Mouse (Mus musculus) midbrain, embryonic 13.5 days (tissue): ENCODE measurements around the gene 1700030J22Rik. TPM values are rescaled to one million over a fixed set of nuclear protein-coding genes. Genes with fewer than 3 reads are reported as not detected.
A peak's percentile ranks its signal among the peaks of the same experiment; 100 is the strongest.

Experiments used
- ATAC-seq: fragments of 200-750 bp; cut with Nextera tagmentation; 2 replicates; pipeline ENCODE4 v1.8.0; 2017; ENCODE audit warnings: mild to moderate bottlenecking, moderate TSS enrichment, moderate library complexity
- H3K27ac ChIP-seq: fragments of 300-500 bp; sonication (generic); 2 replicates; pipeline ENCODE4 v1.5.1; 2015; ENCODE audit warnings: inconsistent platforms, mild to moderate bottlenecking, moderate library complexity
- H3K27me3 ChIP-seq: fragments of 300-500 bp; sonication (generic); 2 replicates; pipeline ENCODE4 v1.6.1; 2015; ENCODE audit warnings: mild to moderate bottlenecking, inconsistent platforms
- H3K36me3 ChIP-seq: fragments of 300-500 bp; sonication (generic); 2 replicates; pipeline ENCODE4 v1.6.1; 2015; ENCODE audit warnings: mild to moderate bottlenecking, inconsistent platforms
- H3K4me1 ChIP-seq: fragments of 300-500 bp; sonication (generic); replicated peaks from 2 replicates; pipeline ENCODE4 v1.6.1; 2015; ENCODE audit warnings: inconsistent platforms
- H3K4me2 ChIP-seq: fragments of 300-500 bp; sonication (generic); replicated peaks from 2 replicates; pipeline ENCODE4 v1.6.1; 2015; ENCODE audit warnings: moderate library complexity, mild to moderate bottlenecking, inconsistent platforms
- H3K4me3 ChIP-seq: fragments of 300-500 bp; sonication (generic); replicated peaks from 2 replicates; pipeline ENCODE4 v1.5.1; 2015; ENCODE audit warnings: mild to moderate bottlenecking, inconsistent platforms
- H3K9ac ChIP-seq: fragments of 300-500 bp; sonication (generic); replicated peaks from 2 replicates; pipeline ENCODE4 v1.6.1; 2015; ENCODE audit warnings: mild to moderate bottlenecking, inconsistent platforms
- H3K9me3 ChIP-seq: fragments of 300-500 bp; sonication (generic); 2 replicates; pipeline ENCODE4 v1.6.1; 2016; ENCODE audit warnings: mild to moderate bottlenecking, inconsistent platforms
- WGBS: fragments of 180-500 bp; shearing (Covaris S2); methylation state at CpG from one replicate; pipeline ENCODE4 v1.1.7; 2015; 5-methylcytosine and 5-hydroxymethylcytosine counted together
- polyA plus RNA-seq: library from polyadenylated mRNA; unstranded; fragments of >200 nt; fragmentation: Nextera tagmentation; extraction: Ambion mirVana; gene quantifications from 2 replicates; pipeline ENCODE4 v1.2.1, GENCODE M21; 2015

1700030J22Rik gene
- 4.8 and 6.7 TPM in 2 replicates for polyA plus RNA-seq

DNA sequence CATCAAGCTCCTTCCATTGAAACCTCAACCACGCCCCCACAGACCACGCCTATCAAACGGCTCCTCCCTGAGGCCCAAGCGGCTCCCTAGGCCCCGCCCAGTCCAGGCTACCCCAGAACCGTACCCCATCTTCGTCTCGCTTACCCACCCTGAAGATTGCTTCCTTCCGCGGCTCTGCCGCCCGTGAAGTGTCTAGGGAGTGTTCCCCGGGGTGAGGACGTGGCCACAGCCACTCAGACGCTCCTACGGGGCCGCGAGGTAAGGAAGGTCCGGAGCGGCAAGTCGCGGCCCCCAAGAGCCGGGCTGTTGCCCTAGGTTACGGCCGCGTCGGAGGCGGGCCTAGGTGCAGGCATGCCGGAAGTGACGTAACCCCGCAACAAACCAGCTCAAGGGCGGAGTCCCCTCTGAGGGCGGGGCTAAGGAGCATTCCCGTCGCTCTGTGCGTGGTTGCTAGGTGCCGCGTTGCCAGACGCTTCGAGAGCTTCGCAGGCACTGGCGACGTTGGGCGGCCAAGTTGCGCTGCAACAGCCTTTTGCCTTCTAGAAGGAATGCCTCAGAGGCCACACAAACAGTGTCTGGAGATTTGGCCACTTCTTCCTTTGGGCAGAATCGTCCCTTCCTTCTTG, at the start of gene 1700030J22Rik:
Gene 1700030J22Rik (minus strand): TSS at position 329 of the 626 bp plus-strand sequence.
- H3K4me3 ChIP-seq: peak within 1 kb of the TSS; percentile 79
- peak within 1 kb of the TSS; percentile 69 for H3K9ac ChIP-seq
- no peaks in the 10 kb centered on the region for H3K9me3 ChIP-seq
- 0% methylated on average over 46 of the region's 46 CpGs for WGBS
- peak; percentile 98 for ATAC-seq
- H3K27ac ChIP-seq: peak within 1 kb of the TSS; percentile 64
- H3K36me3 ChIP-seq: peaks cover 13% of the 10 kb centered on the region
- H3K4me2 ChIP-seq: peak within 1 kb of the TSS; percentile 73
- H3K4me1 ChIP-seq: peaks cover 13% of the 10 kb centered on the region
- H3K27me3 ChIP-seq: no peaks in the 10 kb centered on the region

DNA sequence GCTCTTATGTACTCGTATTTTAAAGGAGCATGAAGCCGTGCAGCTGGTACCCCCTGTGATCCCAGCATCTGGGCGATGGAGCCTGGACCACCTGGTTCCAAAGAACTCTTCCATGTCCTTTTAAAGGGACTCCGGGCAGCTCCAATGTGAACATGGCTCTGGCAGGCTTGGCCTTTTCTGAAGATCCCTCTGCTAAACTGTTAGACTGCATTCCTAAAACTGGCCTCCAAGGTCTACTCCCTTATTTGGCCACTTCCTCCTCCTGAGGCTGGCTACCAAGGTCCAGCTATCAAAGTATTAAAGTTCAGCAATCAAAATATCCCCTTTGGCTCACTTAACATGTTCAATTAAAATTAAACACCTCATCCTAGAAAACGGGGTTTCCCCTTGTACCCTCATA, 48.8 kb upstream of the 1700030J22Rik start:
- H3K4me2 ChIP-seq: no peak overlapping the region
- no peak for ATAC-seq
- H3K27me3 ChIP-seq: no peaks in the 10 kb centered on the region
- no peak overlapping the region for H3K4me3 ChIP-seq
- H3K9me3 ChIP-seq: no peaks in the 10 kb centered on the region
- no peaks in the 10 kb centered on the region for H3K4me1 ChIP-seq
- no peak overlapping the region for H3K27ac ChIP-seq
- no peaks in the 10 kb centered on the region for H3K36me3 ChIP-seq
- 92% methylated on average over 5 of the region's 5 CpGs for WGBS
- H3K9ac ChIP-seq: no peak overlapping the region

DNA sequence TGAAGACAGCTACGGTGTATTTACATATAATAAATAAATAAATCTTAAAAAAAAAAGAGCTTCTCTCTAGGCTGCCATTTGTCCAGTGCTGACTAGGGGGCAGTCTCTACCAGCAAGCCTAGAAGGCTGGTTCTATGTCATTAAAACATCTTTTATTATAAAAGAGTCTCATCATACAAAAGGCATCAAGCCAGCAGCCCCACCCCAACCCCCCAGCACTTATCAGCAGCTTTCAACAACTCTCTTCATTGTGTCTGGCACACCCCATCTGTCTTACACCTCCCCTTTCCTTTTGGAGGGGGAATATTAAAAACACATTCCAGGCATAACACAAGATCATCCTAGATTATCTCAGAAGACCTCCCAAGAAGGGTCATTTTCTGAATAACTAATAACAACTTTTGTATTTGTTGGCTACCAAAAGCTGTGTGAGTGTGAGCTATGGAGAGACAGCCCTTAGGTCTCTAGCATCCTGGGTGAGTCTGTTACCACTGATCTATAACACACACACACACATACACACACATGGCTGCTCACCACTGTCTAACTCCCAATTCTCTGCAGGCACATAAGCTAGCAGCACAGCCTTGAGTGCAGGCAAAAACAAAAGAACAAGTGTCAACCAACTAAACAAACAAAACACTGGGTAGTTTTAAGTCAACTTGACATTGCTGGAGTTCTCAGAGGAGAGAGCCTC, 43.7 kb upstream of the 1700030J22Rik start:
- H3K36me3 ChIP-seq: no peaks in the 10 kb centered on the region
- no peaks in the 10 kb centered on the region for H3K27me3 ChIP-seq
- H3K9ac ChIP-seq: no peak overlapping the region
- no peaks in the 10 kb centered on the region; the same call in 1 of the 2 replicates for H3K4me1 ChIP-seq
- no peak for ATAC-seq
- no peaks in the 10 kb centered on the region for H3K9me3 ChIP-seq
- WGBS: 90% methylated on average over 1 of the region's 1 CpGs
- no peak overlapping the region for H3K27ac ChIP-seq
- H3K4me2 ChIP-seq: no peak overlapping the region
- H3K4me3 ChIP-seq: no peak overlapping the region

DNA sequence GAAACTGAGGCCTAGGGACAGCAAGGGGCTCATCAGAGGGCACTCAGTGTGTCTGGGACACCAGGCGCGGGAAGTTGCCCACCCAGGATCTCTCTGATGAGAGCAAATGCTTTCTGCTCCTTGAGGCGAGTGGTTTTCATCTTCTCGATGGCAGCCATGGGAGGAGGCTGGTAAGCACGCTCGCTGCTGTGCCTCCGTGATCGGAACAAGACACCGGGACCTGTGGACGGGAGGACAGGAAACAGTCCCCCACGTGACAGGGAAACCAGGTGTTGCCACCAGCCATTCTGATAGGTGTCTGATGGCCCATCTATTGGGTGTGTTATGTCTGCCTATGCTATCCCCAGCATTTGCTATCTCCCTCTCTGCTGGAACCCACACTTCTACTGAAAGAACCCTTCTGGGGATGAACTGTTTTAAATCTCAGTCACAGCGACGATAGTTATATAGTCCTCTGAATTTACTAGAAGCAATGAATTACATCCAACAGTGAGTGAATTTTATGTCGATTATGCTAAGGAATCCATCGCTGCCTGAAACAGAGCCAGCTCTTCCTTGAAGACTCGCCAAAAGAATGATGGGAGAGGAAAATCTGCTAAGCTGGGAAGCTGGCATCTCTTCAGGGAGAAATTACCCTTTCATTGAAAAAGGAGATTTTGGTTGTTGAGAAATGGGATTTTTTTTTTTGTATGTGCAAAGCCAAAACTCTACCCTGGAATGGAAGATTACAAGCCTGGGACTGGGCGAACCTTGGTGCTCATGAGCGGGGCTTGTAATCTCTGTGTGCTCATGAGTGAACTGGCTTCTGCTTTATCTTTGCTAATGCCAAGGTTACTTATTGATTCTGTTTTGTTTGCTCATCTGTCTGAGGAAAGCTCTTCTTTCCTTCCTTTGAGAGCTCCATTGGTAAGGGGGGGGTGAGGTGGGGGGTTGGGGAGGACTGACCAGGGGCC, 40.8 kb upstream of the 1700030J22Rik start:
- Histone ChIP-seq H3K27me3 (no peaks in the 10 kb centered on the region), H3K27ac (no peak overlapping the region), H3K9ac (no peak overlapping the region), H3K4me3 (no peak overlapping the region), H3K4me1 (no peaks in the 10 kb centered on the region; the same call in 1 of the 2 replicates), H3K9me3 (no peaks in the 10 kb centered on the region), H3K36me3 (no peaks in the 10 kb centered on the region), H3K4me2 (no peak overlapping the region)
- 91% methylated on average over 18 of the region's 18 CpGs for WGBS
- ATAC-seq: no peak

DNA sequence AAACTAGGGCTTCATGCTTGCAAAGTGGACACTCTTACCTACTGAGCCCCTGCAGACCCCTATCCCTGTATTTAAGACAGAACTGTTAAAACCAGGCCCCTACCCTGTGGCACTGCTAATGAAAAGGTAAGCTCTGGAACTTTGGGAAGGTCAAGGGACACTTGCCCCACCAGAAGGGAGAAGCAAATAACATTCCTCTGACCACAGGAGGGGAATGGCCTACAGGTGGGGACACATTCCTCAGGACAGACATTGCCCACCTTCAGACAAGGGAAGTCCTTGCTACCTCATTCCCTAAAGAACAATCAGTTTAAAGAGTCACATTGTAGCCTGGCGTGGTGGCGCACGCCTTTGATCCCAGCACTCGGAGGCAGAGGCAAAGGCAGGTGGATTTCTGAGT, 39.1 kb upstream of the 1700030J22Rik start:
- no peak overlapping the region for H3K4me2 ChIP-seq
- no peak overlapping the region for H3K4me3 ChIP-seq
- no peak overlapping the region for H3K27ac ChIP-seq
- no peaks in the 10 kb centered on the region for H3K36me3 ChIP-seq
- H3K9me3 ChIP-seq: no peaks in the 10 kb centered on the region
- H3K9ac ChIP-seq: no peak overlapping the region
- WGBS: 93% methylated on average over 4 of the region's 4 CpGs
- ATAC-seq: no peak
- no peaks in the 10 kb centered on the region for H3K27me3 ChIP-seq
- H3K4me1 ChIP-seq: no peaks in the 10 kb centered on the region; the same call in 1 of the 2 replicates

DNA sequence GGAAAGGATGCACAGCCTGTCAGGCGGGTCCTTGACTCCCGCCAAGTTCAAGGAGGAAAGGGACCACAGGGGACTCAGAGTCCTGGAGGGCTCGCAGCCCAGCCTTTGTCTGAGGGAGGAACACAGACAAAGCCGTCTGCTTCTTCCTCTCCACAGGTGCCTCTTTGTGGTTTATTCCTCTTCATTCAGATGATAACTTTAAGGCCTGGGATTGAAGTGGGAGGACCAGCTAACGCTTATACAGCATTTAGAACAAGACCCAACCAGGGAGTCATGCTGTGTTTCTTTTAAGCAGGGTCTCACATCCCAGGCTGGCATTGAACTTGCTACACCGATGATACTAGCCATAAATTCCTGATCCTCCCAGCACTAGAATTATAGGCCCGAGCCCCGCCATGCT, 38.2 kb upstream of the 1700030J22Rik start:
- H3K27me3 ChIP-seq: no peaks in the 10 kb centered on the region
- ATAC-seq: no peak
- no peak overlapping the region for H3K4me3 ChIP-seq
- H3K9me3 ChIP-seq: no peaks in the 10 kb centered on the region
- H3K27ac ChIP-seq: no peak overlapping the region
- H3K36me3 ChIP-seq: no peaks in the 10 kb centered on the region
- H3K4me2 ChIP-seq: no peak overlapping the region
- WGBS: 24% methylated on average over 8 of the region's 8 CpGs
- H3K4me1 ChIP-seq: no peaks in the 10 kb centered on the region; the same call in 1 of the 2 replicates
- H3K9ac ChIP-seq: no peak overlapping the region

DNA sequence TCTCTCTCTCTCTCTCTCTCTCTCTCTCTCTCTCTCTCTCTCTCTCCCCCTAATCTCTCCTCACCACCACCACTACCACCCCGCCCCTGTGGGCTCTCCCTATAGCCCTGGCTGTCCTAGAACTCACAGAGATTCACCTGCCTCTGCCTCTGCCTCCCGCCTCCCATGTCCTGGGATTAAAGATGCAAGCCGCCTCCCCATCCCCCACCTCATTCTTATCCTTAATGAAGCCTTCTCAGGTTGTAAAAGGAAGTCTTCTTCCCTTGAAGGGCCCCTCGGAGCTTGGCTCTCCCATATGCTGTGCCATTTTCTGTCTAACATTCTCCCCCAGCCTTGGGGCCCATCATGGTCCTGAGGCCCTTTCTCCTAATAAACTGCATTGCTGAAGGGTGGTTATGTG, 36.9 kb upstream of the 1700030J22Rik start:
- Histone ChIP-seq H3K4me1 (no peaks in the 10 kb centered on the region; the same call in 1 of the 2 replicates), H3K27me3 (no peaks in the 10 kb centered on the region), H3K4me2 (no peak overlapping the region), H3K36me3 (no peaks in the 10 kb centered on the region), H3K9ac (no peak overlapping the region), H3K9me3 (no peaks in the 10 kb centered on the region), H3K27ac (no peak overlapping the region), H3K4me3 (no peak overlapping the region)
- 56% methylated on average over 4 of the region's 4 CpGs for WGBS
- ATAC-seq: no peak

DNA sequence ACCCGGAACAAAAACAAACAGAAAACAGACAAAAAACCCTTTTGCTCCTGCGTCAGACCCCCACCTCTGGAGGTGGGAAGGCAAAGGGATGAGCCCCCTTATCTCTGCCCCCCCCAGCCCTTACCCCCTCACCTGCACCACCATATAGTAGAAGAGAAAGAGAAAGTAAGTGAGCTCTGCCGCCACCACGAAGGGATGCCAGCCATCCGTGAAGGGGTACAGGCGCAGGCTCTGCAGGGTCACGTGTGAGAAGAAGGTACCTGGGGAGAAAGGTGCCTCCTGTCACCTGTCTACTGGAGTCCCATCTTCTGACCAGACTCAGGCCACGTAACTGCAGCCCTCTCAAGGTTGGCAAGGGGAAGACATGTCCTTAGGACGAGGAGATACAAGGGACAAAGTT, 32.6 kb upstream of the 1700030J22Rik start:
- Histone ChIP-seq H3K4me2 (no peak overlapping the region), H3K4me3 (no peak overlapping the region), H3K4me1 (no peaks in the 10 kb centered on the region), H3K36me3 (no peaks in the 10 kb centered on the region), H3K9me3 (no peaks in the 10 kb centered on the region), H3K27ac (no peak overlapping the region), H3K27me3 (no peaks in the 10 kb centered on the region), H3K9ac (no peak overlapping the region)
- no peak for ATAC-seq
- WGBS: 85% methylated on average over 9 of the region's 9 CpGs

DNA sequence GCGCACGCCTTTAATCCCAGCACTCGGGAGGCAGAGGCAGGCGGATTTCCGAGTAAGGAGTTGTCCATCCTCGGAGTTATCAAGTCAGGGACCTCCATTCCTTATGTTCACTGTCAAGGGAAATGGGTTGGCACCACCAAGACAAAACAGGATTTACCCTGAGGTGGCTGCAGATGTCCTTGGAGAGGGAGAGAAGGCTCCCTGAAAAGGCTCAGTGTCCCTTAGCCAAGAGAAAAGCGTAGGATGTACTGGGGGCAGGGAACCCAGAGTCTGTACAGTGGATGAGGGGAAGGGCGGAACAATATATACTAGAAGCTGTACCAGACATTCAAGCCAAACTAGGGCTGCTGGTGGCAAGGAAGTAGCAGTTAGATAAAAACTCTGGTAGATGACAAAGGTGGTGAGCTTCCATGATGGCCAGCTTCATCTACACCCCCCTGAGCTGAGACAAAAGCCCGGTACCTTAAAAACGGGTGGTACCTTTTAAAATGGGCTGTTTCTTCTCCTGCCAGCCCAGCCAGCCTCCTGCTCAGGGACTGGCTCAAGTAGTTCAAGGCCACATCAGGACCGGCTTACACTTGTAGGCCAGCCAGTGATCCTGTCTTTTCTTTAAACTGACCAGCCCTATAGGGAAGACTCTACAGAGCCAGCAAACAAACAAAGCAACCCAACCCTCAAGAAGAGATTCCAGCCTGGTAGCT, 15.4 kb upstream of the 1700030J22Rik start:
- no peak for ATAC-seq
- Histone ChIP-seq H3K9me3 (no peaks in the 10 kb centered on the region), H3K9ac (no peak overlapping the region), H3K4me1 (peaks cover 15% of the 10 kb centered on the region), H3K4me2 (peak overlapping the region; percentile 92), H3K27me3 (no peaks in the 10 kb centered on the region), H3K27ac (no peak overlapping the region), H3K36me3 (no peaks in the 10 kb centered on the region), H3K4me3 (peak overlapping the region; percentile 66)
- WGBS: 69% methylated on average over 11 of the region's 11 CpGs

DNA sequence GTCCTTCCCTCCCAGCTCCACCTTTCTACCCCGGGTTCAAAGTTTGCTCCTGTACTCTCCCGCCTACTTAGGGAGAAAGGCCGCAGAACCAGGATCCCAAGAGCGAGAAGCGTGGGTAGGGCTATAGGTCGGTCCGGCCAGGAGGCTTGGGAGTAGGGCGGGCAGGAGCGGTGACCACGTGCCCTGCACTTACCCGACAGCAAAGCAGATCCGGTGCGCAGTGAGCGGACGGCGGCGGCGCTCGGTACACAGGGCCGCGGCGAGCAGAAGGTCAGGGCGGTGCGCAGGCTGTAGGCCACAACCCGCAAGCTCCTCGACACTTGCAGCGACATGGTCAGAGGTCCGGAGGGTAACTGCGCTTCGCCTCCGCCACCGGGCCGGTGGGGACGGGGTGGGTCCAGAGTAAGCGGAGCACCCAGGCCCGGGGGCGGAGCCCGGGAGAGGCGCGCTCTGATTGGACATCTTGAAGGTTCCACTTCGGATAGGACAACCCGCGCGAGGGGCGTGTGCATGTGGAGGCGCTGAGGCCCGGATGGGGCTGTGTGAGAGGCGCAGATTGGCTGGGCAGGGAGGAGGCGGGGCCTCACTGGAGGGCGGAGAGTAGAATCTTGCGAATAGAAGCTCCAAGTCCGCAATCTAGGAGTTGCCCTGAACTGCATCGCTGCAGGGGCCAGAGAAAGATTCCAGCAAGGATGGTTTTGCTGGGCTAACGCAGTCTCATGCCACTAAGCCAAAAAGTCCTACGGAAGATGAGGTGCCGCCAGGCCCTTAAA, 14.5 kb upstream of the 1700030J22Rik start, which contains the start of gene Gcsh:
Gene Gcsh (minus strand): TSS at position 443 of the 773 bp plus-strand sequence.
- peak within 1 kb of the TSS; percentile 92 for H3K4me2 ChIP-seq
- ATAC-seq: peak; percentile 100
- H3K36me3 ChIP-seq: 0 out of 2 replicates have a peak, but pooled peaks cover 1% of the 10 kb centered on the region
- under 1% methylated on average over 56 of the region's 56 CpGs for WGBS
- H3K4me3 ChIP-seq: peak within 1 kb of the TSS; percentile 66
- H3K9ac ChIP-seq: peak within 1 kb of the TSS; percentile 71
- H3K27ac ChIP-seq: no peak within 1 kb of the TSS
- peaks cover 15% of the 10 kb centered on the region for H3K4me1 ChIP-seq
- no peaks in the 10 kb centered on the region for H3K9me3 ChIP-seq
- no peaks in the 10 kb centered on the region for H3K27me3 ChIP-seq
